Mouse (Mus musculus) limb, embryonic 10.5 days (tissue): ENCODE measurements around the gene Smg6. TPM values are rescaled to one million over a fixed set of nuclear protein-coding genes. Genes with fewer than 3 reads are reported as not detected.
A peak's percentile ranks its signal among the peaks of the same experiment; 100 is the strongest.
"Not testable (repeated sequence)": the region's sequence is repeated elsewhere in the genome, so short reads cannot be mapped to it uniquely, and the experiment has no call there.

Experiments used
- DNase-seq: peaks from one replicate; pipeline ENCODE4 v3.0.0-alpha.2; 2017; ENCODE audit warnings: low spot score
- H3K27ac ChIP-seq: fragments of 300-500 bp; sonication (generic); 2 replicates; pipeline ENCODE4 v1.5.1; 2016; ENCODE audit warnings: mild to moderate bottlenecking
- H3K27me3 ChIP-seq: fragments of 300-500 bp; sonication (generic); 2 replicates; pipeline ENCODE4 v1.6.1; 2016; ENCODE audit warnings: low read depth, mild to moderate bottlenecking; ENCODE audit not compliant: poor library complexity, severe bottlenecking
- H3K36me3 ChIP-seq: fragments of 300-500 bp; sonication (generic); 2 replicates; pipeline ENCODE4 v1.6.1; 2016; ENCODE audit warnings: mild to moderate bottlenecking, moderate library complexity
- H3K4me1 ChIP-seq: fragments of 300-500 bp; sonication (generic); 2 replicates; pipeline ENCODE4 v1.6.1; 2016
- H3K4me3 ChIP-seq: fragments of 300-500 bp; sonication (generic); 2 replicates; pipeline ENCODE4 v1.5.1; 2016; ENCODE audit warnings: mild to moderate bottlenecking, moderate library complexity
- H3K9me3 ChIP-seq: fragments of 300-500 bp; sonication (generic); replicated peaks from 2 replicates; pipeline ENCODE4 v1.6.1; 2016; ENCODE audit warnings: mild to moderate bottlenecking
- WGBS: fragments of 180-500 bp; shearing (Covaris S2); methylation state at CpG from one replicate; pipeline ENCODE4 v1.1.7; 2016; 5-methylcytosine and 5-hydroxymethylcytosine counted together
- polyA plus RNA-seq: library from polyadenylated mRNA; unstranded; fragments of >200 nt; fragmentation: Nextera tagmentation; extraction: Ambion mirVana; gene quantifications from 2 replicates; pipeline ENCODE4 v1.2.1, GENCODE M21; 2016

The Smg6 gene
- polyA plus RNA-seq, 1 experiment from 2014 or later: 21.5 TPM

GRCm38 (mm10) chr11:74989047-74989446, 63.4 kb downstream of the Smg6 start:
- WGBS: 91% methylated on average over 2 of the region's 2 CpGs
- DNase-seq: no peak
- no peak overlapping the region for H3K4me3 ChIP-seq
- peaks cover 46% of the 10 kb centered on the region for H3K36me3 ChIP-seq
- H3K4me1 ChIP-seq: peaks cover 26% of the 10 kb centered on the region
- H3K27me3 ChIP-seq: no peaks in the 10 kb centered on the region
- H3K9me3 ChIP-seq: no peaks in the 10 kb centered on the region
- no peak overlapping the region for H3K27ac ChIP-seq

DNA sequence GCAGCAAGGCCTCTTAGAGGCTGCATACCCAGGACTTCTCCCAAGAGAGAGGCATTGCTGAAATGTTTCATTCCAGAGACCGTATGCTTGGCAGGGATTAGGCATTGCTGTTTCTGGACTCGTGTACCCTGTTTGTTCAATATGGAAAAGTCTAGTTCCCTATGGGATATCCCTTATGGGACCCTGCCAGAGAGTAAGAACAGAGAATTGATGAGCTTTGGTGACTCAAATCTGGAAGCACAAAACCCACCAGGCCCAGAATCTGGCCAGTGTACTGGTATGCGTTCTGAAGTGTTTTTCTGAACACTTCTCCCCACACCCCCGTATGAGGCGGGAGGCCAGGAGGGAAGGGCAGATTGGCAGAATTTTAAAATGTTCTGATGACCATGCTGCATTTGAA, 64.9 kb downstream of the Smg6 start:
- no peak overlapping the region for H3K4me3 ChIP-seq
- no peak for DNase-seq
- H3K9me3 ChIP-seq: no peaks in the 10 kb centered on the region
- H3K27ac ChIP-seq: no peak overlapping the region
- H3K36me3 ChIP-seq: peaks cover 41% of the 10 kb centered on the region
- H3K4me1 ChIP-seq: peaks cover 26% of the 10 kb centered on the region
- no peaks in the 10 kb centered on the region for H3K27me3 ChIP-seq
- 92% methylated on average over 5 of the region's 5 CpGs for WGBS

GRCm38 (mm10) chr11:74991290-74991689, 65.7 kb downstream of the Smg6 start:
- H3K27ac ChIP-seq: no peak overlapping the region
- no peak for DNase-seq
- 87% methylated on average over 1 of the region's 1 CpGs for WGBS

DNA sequence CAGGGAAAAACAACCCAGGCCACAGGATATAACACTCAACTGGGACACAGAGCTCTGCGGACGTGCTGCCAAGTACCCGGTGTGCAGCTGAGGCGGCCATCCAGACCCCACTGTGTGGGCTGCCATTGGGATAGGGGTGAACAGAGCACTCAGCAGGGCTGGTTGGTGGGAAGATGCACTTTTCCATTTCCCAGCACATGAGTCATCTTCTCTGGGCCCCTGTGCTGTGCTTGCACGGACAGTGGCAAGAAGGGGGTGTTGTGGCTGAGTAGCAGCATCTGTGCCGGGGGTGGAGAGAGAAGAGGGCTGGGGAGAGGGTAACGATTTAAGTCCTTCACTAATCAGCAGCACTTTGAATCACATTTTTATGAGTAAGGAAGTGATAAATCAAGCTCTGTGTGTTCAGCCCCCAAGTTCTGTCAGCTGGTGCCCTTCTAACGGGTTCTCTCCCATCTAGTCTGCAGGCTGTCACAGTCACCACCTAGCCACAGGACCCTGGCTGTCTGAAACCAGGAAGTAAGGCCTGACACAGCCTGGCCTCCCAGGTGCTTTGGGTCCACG, 66.9 kb downstream of the Smg6 start:
- 52% methylated on average over 9 of the region's 9 CpGs for WGBS
- no peak overlapping the region for H3K4me3 ChIP-seq
- H3K4me1 ChIP-seq: peaks cover 26% of the 10 kb centered on the region
- no peaks in the 10 kb centered on the region for H3K9me3 ChIP-seq
- peak overlapping the region; percentile 66 for H3K27ac ChIP-seq
- no peaks in the 10 kb centered on the region for H3K27me3 ChIP-seq
- H3K36me3 ChIP-seq: peaks cover 58% of the 10 kb centered on the region
- DNase-seq: peak; percentile 32

More at GRCm38 (mm10) chr11:74991290-74991689, 65.7 kb downstream of the Smg6 start:
- no peak overlapping the region for H3K4me3 ChIP-seq
- no peaks in the 10 kb centered on the region for H3K9me3 ChIP-seq
- H3K27me3 ChIP-seq: no peaks in the 10 kb centered on the region
- peaks cover 26% of the 10 kb centered on the region for H3K4me1 ChIP-seq
- peaks cover 45% of the 10 kb centered on the region for H3K36me3 ChIP-seq

GRCm38 (mm10) chr11:74994141-74994540, 68.5 kb downstream of the Smg6 start:
- Histone ChIP-seq H3K4me3 (no peak overlapping the region), H3K27ac (no peak overlapping the region), H3K27me3 (no peaks in the 10 kb centered on the region), H3K36me3 (peaks cover 65% of the 10 kb centered on the region), H3K4me1 (peaks cover 21% of the 10 kb centered on the region), H3K9me3 (no peaks in the 10 kb centered on the region)
- DNase-seq: no peak
- WGBS: 90% methylated on average over 1 of the region's 1 CpGs

- Histone ChIP-seq H3K27me3 (no peaks in the 10 kb centered on the region), H3K27ac (no peak overlapping the region), H3K4me3 (no peak overlapping the region), H3K36me3 (peaks cover 70% of the 10 kb centered on the region), H3K4me1 (peaks cover 21% of the 10 kb centered on the region), H3K9me3 (no peaks in the 10 kb centered on the region)
- DNase-seq: no peak
These were observed 69.2 kb downstream of the Smg6 start for GRCm38 (mm10) chr11:74994856-74995255.

DNA sequence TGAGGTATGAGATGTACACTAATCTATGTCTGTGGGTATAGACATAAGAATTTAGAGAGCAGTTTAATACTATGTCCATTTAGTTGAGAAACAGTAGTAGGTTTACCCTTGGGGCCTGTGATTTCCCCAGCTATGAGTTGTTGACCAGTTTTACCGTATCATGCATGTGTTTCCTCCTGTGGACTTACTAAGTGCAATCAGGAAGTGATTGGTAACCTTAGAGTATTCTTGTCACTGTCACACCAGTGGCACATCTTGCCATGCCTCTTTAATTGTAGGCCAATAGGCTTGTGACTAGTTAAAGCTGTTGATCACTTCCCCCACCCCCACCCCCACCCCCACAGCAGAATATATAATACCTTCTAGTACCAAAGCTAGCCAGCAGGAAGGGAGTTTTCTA, 70.9 kb downstream of the Smg6 start:
- H3K4me3 ChIP-seq: no peak overlapping the region
- H3K27ac ChIP-seq: no peak overlapping the region
- peaks cover 23% of the 10 kb centered on the region for H3K4me1 ChIP-seq
- WGBS: 76% methylated on average over 1 of the region's 1 CpGs
- H3K27me3 ChIP-seq: no peaks in the 10 kb centered on the region
- no peak for DNase-seq
- H3K36me3 ChIP-seq: peaks cover 54% of the 10 kb centered on the region
- H3K9me3 ChIP-seq: no peaks in the 10 kb centered on the region

- H3K4me1 ChIP-seq: peaks cover 9% of the 10 kb centered on the region
- no peaks in the 10 kb centered on the region for H3K27me3 ChIP-seq
- WGBS: 63% methylated on average over 10 of the region's 10 CpGs
- H3K36me3 ChIP-seq: peaks cover 34% of the 10 kb centered on the region
- no peaks in the 10 kb centered on the region for H3K9me3 ChIP-seq
- H3K27ac ChIP-seq: peak overlapping the region; percentile 64
- peak; percentile 36 for DNase-seq
- no peak overlapping the region for H3K4me3 ChIP-seq
These were observed 75.4 kb downstream of the Smg6 start for GRCm38 (mm10) chr11:75000869-75001653.

- no peak for DNase-seq
- no peak overlapping the region for H3K27ac ChIP-seq
- 81% methylated on average over 2 of the region's 2 CpGs for WGBS
- peaks cover 13% of the 10 kb centered on the region for H3K4me1 ChIP-seq
- no peaks in the 10 kb centered on the region for H3K9me3 ChIP-seq
- no peaks in the 10 kb centered on the region for H3K27me3 ChIP-seq
- no peaks in the 10 kb centered on the region for H3K36me3 ChIP-seq
- no peak overlapping the region for H3K4me3 ChIP-seq
These were observed 82.6 kb downstream of the Smg6 start for GRCm38 (mm10) chr11:75008270-75008669.

DNA sequence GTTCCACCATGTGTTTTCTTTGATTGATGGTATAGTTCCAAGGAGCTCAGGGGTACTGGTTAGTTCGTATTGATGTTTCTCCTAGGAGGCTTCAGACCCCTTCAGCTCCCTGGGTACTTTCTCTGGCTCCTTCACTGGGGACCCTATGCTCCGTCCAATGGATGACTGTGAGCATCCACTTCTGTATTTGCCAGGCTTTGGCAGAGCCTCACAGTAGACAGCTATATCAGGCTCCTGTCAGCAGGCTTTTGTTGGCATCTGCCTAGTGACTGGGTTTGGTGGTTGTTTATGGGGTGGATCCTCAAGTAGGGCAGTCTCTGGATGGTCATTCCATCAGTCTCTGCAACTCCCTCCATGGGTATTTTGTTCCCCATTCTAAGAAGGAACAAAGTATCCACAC, 83.9 kb downstream of the Smg6 start:
- WGBS: 92% methylated on average over 2 of the region's 2 CpGs
- not testable (repeated sequence) for DNase-seq, H3K9me3 ChIP-seq, H3K27ac ChIP-seq, H3K4me3 ChIP-seq, H3K36me3 ChIP-seq, H3K27me3 ChIP-seq
- H3K4me1 ChIP-seq: peaks cover 26% of the 10 kb centered on the region

DNA sequence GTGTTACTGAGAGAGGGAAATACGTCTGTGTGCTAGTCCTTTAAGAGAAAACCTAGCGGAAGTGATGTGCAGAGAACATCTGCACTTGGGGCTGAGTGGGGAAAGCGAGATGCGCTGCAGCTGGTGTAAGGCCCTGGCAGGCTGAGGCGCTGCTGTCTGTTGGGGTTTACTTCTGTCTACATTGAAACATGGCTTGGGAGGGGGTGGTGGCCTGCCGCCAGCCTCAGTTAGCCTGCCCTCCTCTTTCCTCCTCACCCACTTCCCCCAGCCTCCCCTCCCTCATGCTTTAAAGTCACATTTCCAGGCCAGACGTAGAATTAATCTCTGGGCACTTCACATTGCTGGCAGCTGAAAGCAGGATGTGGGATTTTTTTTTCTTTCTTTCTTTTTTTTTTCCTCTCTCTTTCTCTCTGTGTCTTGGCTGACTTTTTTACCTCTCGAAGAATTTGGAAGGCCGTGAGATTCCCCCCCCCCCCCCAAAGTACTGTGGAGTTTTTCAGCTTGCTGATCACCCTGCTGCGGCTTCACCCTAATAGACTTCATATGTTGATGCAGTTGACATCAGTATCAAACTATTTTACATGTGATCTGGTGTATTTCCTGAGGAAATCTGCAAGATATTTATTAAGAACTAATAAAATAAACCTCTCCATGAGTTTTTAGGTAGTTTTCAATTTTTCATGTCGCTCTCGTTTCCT, 87.5 kb downstream of the Smg6 start:
- peaks cover 59% of the 10 kb centered on the region for H3K4me1 ChIP-seq
- peak overlapping the region; percentile 81 for H3K27ac ChIP-seq
- no peaks in the 10 kb centered on the region for H3K36me3 ChIP-seq
- 35% methylated on average over 12 of the region's 12 CpGs for WGBS
- H3K9me3 ChIP-seq: no peaks in the 10 kb centered on the region
- peak; percentile 54 for DNase-seq
- H3K27me3 ChIP-seq: no peaks in the 10 kb centered on the region
- 0 out of 2 replicates have a peak overlapping the region, but pooled peaks have one; percentile 15 for H3K4me3 ChIP-seq

DNA sequence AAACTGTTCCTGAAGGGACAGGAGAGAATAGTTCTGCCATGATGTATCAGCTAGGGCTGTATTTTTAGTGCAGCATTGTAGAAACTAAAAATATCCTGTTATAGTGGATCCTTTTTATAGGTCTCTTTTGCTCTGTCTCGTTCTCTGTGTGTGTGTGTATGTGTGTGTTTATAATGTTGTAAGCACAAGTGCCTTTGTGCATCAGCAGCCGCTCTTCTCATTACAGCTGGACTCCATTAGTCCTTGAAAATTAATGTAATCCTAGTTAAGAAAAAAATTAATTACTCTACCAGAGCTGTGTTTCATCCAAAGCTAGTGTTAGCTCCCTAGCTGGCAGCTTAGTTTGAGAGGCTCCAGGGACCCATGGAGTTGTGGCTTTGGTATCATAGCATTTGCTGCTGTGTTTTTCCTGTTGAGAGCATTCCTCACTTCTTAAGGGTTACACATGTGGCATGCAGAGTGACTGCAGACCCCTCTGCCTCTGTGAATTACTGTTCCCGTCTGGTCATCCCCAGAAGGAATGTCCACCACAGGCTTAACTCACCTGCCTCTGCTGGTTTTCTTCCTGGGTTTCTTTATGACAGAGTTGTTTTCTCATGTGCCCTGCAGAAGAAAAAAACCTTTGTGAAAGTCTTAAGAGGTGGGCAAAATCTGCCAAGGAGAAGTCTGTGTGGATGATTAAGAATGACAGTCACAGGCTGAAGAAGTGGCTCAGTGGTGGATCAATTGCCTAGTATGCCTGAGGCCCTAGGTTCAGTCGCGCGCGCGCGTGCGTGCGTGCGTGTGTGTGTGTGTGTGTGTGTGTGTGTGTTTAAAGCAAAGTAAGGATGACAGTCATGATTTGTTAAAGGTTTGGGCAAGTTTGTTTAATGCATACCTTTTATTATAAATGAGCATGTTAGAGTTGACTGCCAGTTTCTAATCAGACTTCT, 88.4 kb downstream of the Smg6 start:
- Histone ChIP-seq H3K36me3 (no peaks in the 10 kb centered on the region), H3K9me3 (no peaks in the 10 kb centered on the region), H3K4me3 (no peak overlapping the region), H3K27ac (peak overlapping the region; percentile 73), H3K4me1 (peaks cover 59% of the 10 kb centered on the region), H3K27me3 (no peaks in the 10 kb centered on the region)
- DNase-seq: no peak
- WGBS: 80% methylated on average over 12 of the region's 12 CpGs
